Mouse (Mus musculus) liver, postnatal 0 days (tissue): Measurements from ENCODE around the gene Slc9a3.

Experiments
- CTCF ChIP-seq: sonication (generic); IDR thresholded peaks from 2 replicates; pipeline ENCODE4 v1.5.1; 2016; ENCODE audit warnings: antibody characterized with exemption, low read depth
- EP300 ChIP-seq: IDR thresholded peaks from 2 replicates; pipeline ENCODE4 v1.6.1; 2016; ENCODE audit warnings: antibody characterized with exemption, low read depth, mild to moderate bottlenecking

GRCm38 (mm10) chr13:74196451-74196850 is 75.2 kb downstream of the Slc9a3 start:
- no peak for TF ChIP-seq CTCF
- no peak for TF ChIP-seq EP300
